Mouse (Mus musculus): ENCODE results near the gene Ndufa7.

DNA sequence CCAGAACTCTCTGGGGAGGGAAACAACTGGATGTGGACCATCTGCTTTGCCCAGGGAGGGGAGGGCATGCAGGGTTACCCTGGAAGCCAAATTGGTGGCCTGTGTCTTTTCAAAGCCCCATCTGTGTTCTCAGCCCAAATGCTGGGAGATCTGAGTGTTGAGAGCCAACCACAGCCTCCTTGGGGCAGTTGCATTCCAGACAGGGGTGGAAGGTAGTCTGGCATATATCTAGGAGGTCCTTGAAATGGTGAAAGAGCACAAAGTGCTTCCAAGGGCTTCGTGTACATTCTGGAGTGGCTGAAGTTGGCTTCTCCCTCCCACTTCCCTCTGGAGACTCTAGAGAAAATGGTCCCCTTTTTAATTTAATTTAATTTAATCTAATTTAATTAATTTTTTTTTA, 19.6 kb upstream of the Ndufa7 start:
- TF ChIP-seq CTCF (IDR thresholded peaks at IDR 0.05; ENCODE audit: extremely low read depth, insufficient read depth, low read length) (no peak), POLR2A (IDR thresholded peaks at IDR 0.05; ENCODE audit: extremely low read depth, insufficient read depth, low read length) (no peak)

All from cortical plate, adult 2 months (tissue).